Mouse (Mus musculus): ENCODE data around the gene Sbds.

DNA sequence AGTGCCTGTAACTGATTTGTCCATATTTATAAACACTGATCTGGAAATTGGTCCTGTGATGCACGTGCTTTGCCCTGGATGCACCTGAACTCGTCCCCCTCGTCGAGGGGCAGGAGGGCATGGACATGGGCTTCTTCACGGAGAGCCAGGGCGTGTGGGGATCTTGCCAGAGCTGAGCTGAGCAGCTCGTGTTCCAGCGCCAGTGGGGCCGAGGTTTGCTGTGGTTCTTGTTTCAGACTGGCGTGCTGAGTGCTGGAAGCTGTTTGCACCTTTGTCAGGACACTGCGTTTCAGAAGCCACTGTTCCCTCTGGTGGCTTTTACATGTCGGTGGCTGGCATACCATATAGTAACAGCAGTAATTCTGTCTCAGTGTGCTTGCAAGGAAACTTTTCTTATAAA lies 13.9 kb downstream of the Sbds start:
- TF ChIP-seq CTCF (conservative IDR thresholded peaks at IDR 0.05; ENCODE audit: insufficient read depth, insufficient read length, low read depth, low read length) (no peak), POLR2A (IDR thresholded peaks at IDR 0.05; ENCODE audit: low read depth, low read length) (no peak)

Data from kidney, adult 2 months (tissue).